Mouse (Mus musculus): ENCODE measurements at regions not wholly inside any gene's neighbourhood (a gene's known extent, or its start where the extent isn't known, plus 50 kb on each side); places are given as distances from the start of the nearest gene placed in this dataset.

GRCm38 (mm10) chr5:120322732-120323316 is 108.7 kb upstream of the Lhx5 start:
- H3K36me3 ChIP-seq (replicated peaks), result no peaks in the 10 kb centered on the region
- DNase-seq (ENCODE audit: low spot score), result no peak
- no peaks in the 10 kb centered on the region for H3K9me3 ChIP-seq (replicated peaks)
- no peak overlapping the region for H3K4me3 ChIP-seq (ENCODE audit: low read depth, low read length)
- H3K27me3 ChIP-seq (ENCODE audit: insufficient read depth, low read length), result peaks cover 5% of the 10 kb centered on the region; the same call in 1 of the 2 replicates
- H3K4me1 ChIP-seq (ENCODE audit: insufficient read depth, low read depth, low read length), result no peaks in the 10 kb centered on the region
- ATAC-seq (ENCODE audit: extremely low read depth, insufficient number of reproducible peaks, low FRiP score, poor library complexity, severe bottlenecking), result no peak
- TF ChIP-seq GATA1 (IDR thresholded peaks at IDR 0.05; ENCODE audit: borderline replicate concordance, low read length) (no peak), CTCF (IDR thresholded peaks at IDR 0.05; ENCODE audit: low read depth, low read length) (no peak), TAL1 (conservative IDR thresholded peaks at IDR 0.05; ENCODE audit: low read depth, low read length) (no peak), GATA2 (IDR thresholded peaks at IDR 0.05; ENCODE audit: borderline replicate concordance, low read depth, low read length) (no peak), POLR2AphosphoS5 (IDR thresholded peaks at IDR 0.05; ENCODE audit: insufficient replicate concordance, low read depth, low read length) (no peak)

- TF ChIP-seq CTCF (IDR thresholded peaks at IDR 0.05; ENCODE audit: low read depth, low read length) (no peak), GATA1 (IDR thresholded peaks at IDR 0.05; ENCODE audit: borderline replicate concordance, low read length) (no peak), POLR2AphosphoS5 (IDR thresholded peaks at IDR 0.05; ENCODE audit: insufficient replicate concordance, low read depth, low read length) (no peak), TAL1 (conservative IDR thresholded peaks at IDR 0.05; ENCODE audit: low read depth, low read length) (no peak)
- Histone ChIP-seq H3K36me3 (replicated peaks) (no peaks in the 10 kb centered on the region), H3K9me3 (replicated peaks) (no peaks in the 10 kb centered on the region), H3K4me3 (ENCODE audit: low read depth, low read length) (no peak overlapping the region), H3K4me1 (ENCODE audit: insufficient read depth, low read depth, low read length) (no peaks in the 10 kb centered on the region), H3K27me3 (ENCODE audit: insufficient read depth, low read length) (peaks cover 5% of the 10 kb centered on the region; the same call in 1 of the 2 replicates)
- DNase-seq (ENCODE audit: low spot score) (no peak), ATAC-seq (ENCODE audit: extremely low read depth, insufficient number of reproducible peaks, low FRiP score, poor library complexity, severe bottlenecking) (no peak)
These were observed 107.4 kb upstream of the Lhx5 start for GRCm38 (mm10) chr5:120324111-120324510.

- no peak for DNase-seq (ENCODE audit: low spot score)
- Histone ChIP-seq H3K36me3 (replicated peaks) (no peaks in the 10 kb centered on the region), H3K4me1 (ENCODE audit: insufficient read depth, low read depth, low read length) (no peaks in the 10 kb centered on the region), H3K9me3 (replicated peaks) (no peaks in the 10 kb centered on the region), H3K4me3 (ENCODE audit: low read depth, low read length) (no peak overlapping the region), H3K27me3 (ENCODE audit: insufficient read depth, low read length) (peaks cover 5% of the 10 kb centered on the region; the same call in 1 of the 2 replicates)
- ATAC-seq (ENCODE audit: extremely low read depth, insufficient number of reproducible peaks, low FRiP score, poor library complexity, severe bottlenecking), result no peak
- TF ChIP-seq GATA2 (IDR thresholded peaks at IDR 0.05; ENCODE audit: borderline replicate concordance, low read depth, low read length) (no peak), CTCF (IDR thresholded peaks at IDR 0.05; ENCODE audit: low read depth, low read length) (no peak), GATA1 (IDR thresholded peaks at IDR 0.05; ENCODE audit: borderline replicate concordance, low read length) (no peak), TAL1 (conservative IDR thresholded peaks at IDR 0.05; ENCODE audit: low read depth, low read length) (no peak), POLR2AphosphoS5 (IDR thresholded peaks at IDR 0.05; ENCODE audit: insufficient replicate concordance, low read depth, low read length) (no peak)
These were observed 106.1 kb upstream of the Lhx5 start for GRCm38 (mm10) chr5:120325386-120325910.

GRCm38 (mm10) chr5:120332030-120332429 is 99.5 kb upstream of the Lhx5 start:
- H3K4me3 ChIP-seq (ENCODE audit: low read depth, low read length), result no peak overlapping the region
- no peaks in the 10 kb centered on the region; the same call in 1 of the 2 replicates for H3K27me3 ChIP-seq (ENCODE audit: insufficient read depth, low read length)
- no peaks in the 10 kb centered on the region for H3K4me1 ChIP-seq (ENCODE audit: insufficient read depth, low read depth, low read length)
- H3K9me3 ChIP-seq (replicated peaks), result no peaks in the 10 kb centered on the region
- H3K36me3 ChIP-seq (replicated peaks), result no peaks in the 10 kb centered on the region
- TF ChIP-seq CTCF (IDR thresholded peaks at IDR 0.05; ENCODE audit: low read depth, low read length) (no peak), POLR2AphosphoS5 (IDR thresholded peaks at IDR 0.05; ENCODE audit: insufficient replicate concordance, low read depth, low read length) (no peak), GATA2 (IDR thresholded peaks at IDR 0.05; ENCODE audit: borderline replicate concordance, low read depth, low read length) (no peak), GATA1 (IDR thresholded peaks at IDR 0.05; ENCODE audit: borderline replicate concordance, low read length) (no peak), TAL1 (conservative IDR thresholded peaks at IDR 0.05; ENCODE audit: low read depth, low read length) (no peak)
- DNase-seq (ENCODE audit: low spot score), result no peak
- no peak for ATAC-seq (ENCODE audit: extremely low read depth, insufficient number of reproducible peaks, low FRiP score, poor library complexity, severe bottlenecking)

- Histone ChIP-seq H3K36me3 (replicated peaks) (no peaks in the 10 kb centered on the region), H3K4me1 (ENCODE audit: insufficient read depth, low read depth, low read length) (no peaks in the 10 kb centered on the region), H3K9me3 (replicated peaks) (no peaks in the 10 kb centered on the region), H3K27me3 (ENCODE audit: insufficient read depth, low read length) (no peaks in the 10 kb centered on the region; the same call in 1 of the 2 replicates), H3K4me3 (ENCODE audit: low read depth, low read length) (no peak overlapping the region)
- no peak for ATAC-seq (ENCODE audit: extremely low read depth, insufficient number of reproducible peaks, low FRiP score, poor library complexity, severe bottlenecking)
- no peak for DNase-seq (ENCODE audit: low spot score)
- TF ChIP-seq GATA2 (IDR thresholded peaks at IDR 0.05; ENCODE audit: borderline replicate concordance, low read depth, low read length) (no peak), CTCF (IDR thresholded peaks at IDR 0.05; ENCODE audit: low read depth, low read length) (no peak), TAL1 (conservative IDR thresholded peaks at IDR 0.05; ENCODE audit: low read depth, low read length) (no peak), GATA1 (IDR thresholded peaks at IDR 0.05; ENCODE audit: borderline replicate concordance, low read length) (no peak), POLR2AphosphoS5 (IDR thresholded peaks at IDR 0.05; ENCODE audit: insufficient replicate concordance, low read depth, low read length) (no peak)
These were observed 92.3 kb upstream of the Lhx5 start for GRCm38 (mm10) chr5:120339162-120339561.

GRCm38 (mm10) chr5:120340696-120341231 is 90.7 kb upstream of the Lhx5 start:
- no peaks in the 10 kb centered on the region for H3K4me1 ChIP-seq (ENCODE audit: insufficient read depth, low read depth, low read length)
- DNase-seq (ENCODE audit: low spot score) (no peak), ATAC-seq (ENCODE audit: extremely low read depth, insufficient number of reproducible peaks, low FRiP score, poor library complexity, severe bottlenecking) (no peak)
- H3K27me3 ChIP-seq (ENCODE audit: insufficient read depth, low read length), result no peaks in the 10 kb centered on the region; the same call in 1 of the 2 replicates
- H3K9me3 ChIP-seq (replicated peaks), result no peaks in the 10 kb centered on the region
- TF ChIP-seq TAL1 (conservative IDR thresholded peaks at IDR 0.05; ENCODE audit: low read depth, low read length) (no peak), CTCF (IDR thresholded peaks at IDR 0.05; ENCODE audit: low read depth, low read length) (no peak), GATA1 (IDR thresholded peaks at IDR 0.05; ENCODE audit: borderline replicate concordance, low read length) (no peak), GATA2 (IDR thresholded peaks at IDR 0.05; ENCODE audit: borderline replicate concordance, low read depth, low read length) (no peak), POLR2AphosphoS5 (IDR thresholded peaks at IDR 0.05; ENCODE audit: insufficient replicate concordance, low read depth, low read length) (no peak)
- H3K4me3 ChIP-seq (ENCODE audit: low read depth, low read length), result no peak overlapping the region
- no peaks in the 10 kb centered on the region for H3K36me3 ChIP-seq (replicated peaks)
